Mouse (Mus musculus): ENCODE results near the gene Hist1h2ao. TPM values are rescaled to one million over a fixed set of nuclear protein-coding genes. Genes with fewer than 3 reads are reported as not detected.
A peak's percentile ranks its signal among the peaks of the same experiment; 100 is the strongest.
"Not testable (repeated sequence)": the region's sequence is repeated elsewhere in the genome, so short reads cannot be mapped to it uniquely, and the experiment has no call there.

Gene Hist1h2ao
- 2.1 TPM in 1 of 2 replicates, not detected in the other for polyA plus RNA-seq (2014; fragmentation: Nextera tagmentation; extraction: Ambion mirVana)

DNA sequence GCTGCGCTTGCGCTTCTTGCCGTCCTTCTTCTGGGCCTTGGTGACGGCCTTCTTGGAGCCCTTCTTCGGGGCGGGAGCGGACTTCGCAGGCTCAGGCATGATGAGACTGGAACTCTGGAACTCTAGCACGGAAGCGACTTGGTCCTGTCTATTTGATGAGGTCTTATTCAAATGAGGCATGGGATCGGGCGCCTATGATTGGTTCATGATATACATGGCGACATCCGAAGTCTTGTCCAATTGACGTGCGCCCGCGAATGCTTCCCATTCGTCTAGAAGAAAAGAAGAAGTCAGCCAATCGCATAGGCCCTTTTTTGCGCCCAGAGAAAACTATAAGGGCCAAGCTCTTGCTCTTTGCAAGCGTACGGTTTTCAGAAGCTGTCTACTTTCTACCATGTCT is at the start of gene Hist1h2ao, which contains the start of gene Hist1h2bq:
TSS of gene Hist1h2ao (plus strand) at position 393 of the 400 bp plus-strand sequence.
TSS of gene Hist1h2bq (minus strand) at position 125 of the 400 bp plus-strand sequence.
- peak; percentile 98 for ATAC-seq (ENCODE audit: low FRiP score)
- H3K27me3 ChIP-seq (ENCODE audit: control insufficient read depth, insufficient read depth, low read length); H3K27ac ChIP-seq (ENCODE audit: low read depth, low read length); H3K36me3 ChIP-seq (ENCODE audit: control insufficient read depth, insufficient read depth, low read length); H3K9me3 ChIP-seq (ENCODE audit: control insufficient read depth, low read length); DNase-seq (ENCODE audit: low spot score); H3K4me3 ChIP-seq (ENCODE audit: low read depth, low read length); H3K4me1 ChIP-seq (replicated peaks; ENCODE audit: control insufficient read depth, insufficient read depth, low read length); H3K9ac ChIP-seq (ENCODE audit: low read depth, low read length); H3K4me2 ChIP-seq (replicated peaks; ENCODE audit: low read depth, low read length): not testable (repeated sequence)
- no CpG with 5 or more reads among the region's 23 CpGs for WGBS

DNA sequence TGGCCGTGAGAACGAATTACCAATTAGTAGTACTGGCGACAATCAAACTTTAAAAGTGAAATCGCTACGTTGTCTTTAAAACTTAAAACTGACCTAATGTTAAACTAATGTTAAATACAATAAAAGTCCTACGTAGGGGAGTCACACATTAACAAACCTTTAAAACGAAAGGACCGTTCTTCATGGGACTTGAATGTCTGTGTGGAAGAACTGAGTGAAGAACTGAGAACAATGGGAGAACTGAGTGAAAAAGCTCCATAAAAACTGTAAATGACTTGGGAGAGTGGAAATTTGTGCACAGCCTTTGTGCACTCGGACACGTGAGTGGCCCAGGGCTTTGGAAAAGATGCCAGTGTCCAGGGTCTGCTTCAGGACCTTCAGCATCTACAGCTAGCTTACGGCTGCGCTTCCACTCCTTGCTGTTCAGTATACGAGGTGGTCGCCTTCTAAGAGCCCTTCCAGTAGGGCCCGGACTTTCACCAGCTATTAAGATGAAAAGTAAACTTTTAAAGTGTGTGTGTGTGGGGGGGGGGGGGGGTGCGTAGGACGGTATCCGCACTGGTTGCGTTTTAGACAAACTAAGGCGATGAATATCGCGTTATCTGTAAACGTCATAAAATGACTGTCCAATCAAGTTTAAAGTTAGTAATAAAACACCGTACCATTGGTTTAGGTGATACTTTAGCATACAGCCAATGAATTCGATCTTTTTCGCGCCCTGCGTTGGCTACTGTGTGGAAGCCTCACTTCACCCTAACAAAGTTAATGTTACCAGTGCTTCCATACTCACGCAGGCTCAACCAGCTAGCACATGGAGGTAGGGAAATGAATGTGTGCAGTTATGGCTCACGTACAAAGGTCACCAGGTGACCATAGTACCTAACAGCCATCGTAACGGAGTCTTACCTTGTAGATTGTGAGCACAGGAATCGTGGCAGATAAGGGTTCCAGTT is 31.2 kb upstream of the Hist1h2ao start:
- Histone ChIP-seq H3K4me3 (ENCODE audit: low read depth, low read length) (peak overlapping the region; percentile 55), H3K4me1 (replicated peaks; ENCODE audit: control insufficient read depth, insufficient read depth, low read length) (no peaks in the 10 kb centered on the region), H3K9me3 (ENCODE audit: control insufficient read depth, low read length) (no peaks in the 10 kb centered on the region), H3K27me3 (ENCODE audit: control insufficient read depth, insufficient read depth, low read length) (no peaks in the 10 kb centered on the region), H3K9ac (ENCODE audit: low read depth, low read length) (peak overlapping the region; percentile 79), H3K27ac (ENCODE audit: low read depth, low read length) (peak overlapping the region; percentile 95), H3K4me2 (replicated peaks; ENCODE audit: low read depth, low read length) (peak overlapping the region; percentile 84), H3K36me3 (ENCODE audit: control insufficient read depth, insufficient read depth, low read length) (no peaks in the 10 kb centered on the region)
- 5% methylated on average over 33 of the region's 33 CpGs for WGBS
- ATAC-seq (ENCODE audit: low FRiP score) (peak; percentile 87), DNase-seq (ENCODE audit: low spot score) (peak; percentile 85)

DNA sequence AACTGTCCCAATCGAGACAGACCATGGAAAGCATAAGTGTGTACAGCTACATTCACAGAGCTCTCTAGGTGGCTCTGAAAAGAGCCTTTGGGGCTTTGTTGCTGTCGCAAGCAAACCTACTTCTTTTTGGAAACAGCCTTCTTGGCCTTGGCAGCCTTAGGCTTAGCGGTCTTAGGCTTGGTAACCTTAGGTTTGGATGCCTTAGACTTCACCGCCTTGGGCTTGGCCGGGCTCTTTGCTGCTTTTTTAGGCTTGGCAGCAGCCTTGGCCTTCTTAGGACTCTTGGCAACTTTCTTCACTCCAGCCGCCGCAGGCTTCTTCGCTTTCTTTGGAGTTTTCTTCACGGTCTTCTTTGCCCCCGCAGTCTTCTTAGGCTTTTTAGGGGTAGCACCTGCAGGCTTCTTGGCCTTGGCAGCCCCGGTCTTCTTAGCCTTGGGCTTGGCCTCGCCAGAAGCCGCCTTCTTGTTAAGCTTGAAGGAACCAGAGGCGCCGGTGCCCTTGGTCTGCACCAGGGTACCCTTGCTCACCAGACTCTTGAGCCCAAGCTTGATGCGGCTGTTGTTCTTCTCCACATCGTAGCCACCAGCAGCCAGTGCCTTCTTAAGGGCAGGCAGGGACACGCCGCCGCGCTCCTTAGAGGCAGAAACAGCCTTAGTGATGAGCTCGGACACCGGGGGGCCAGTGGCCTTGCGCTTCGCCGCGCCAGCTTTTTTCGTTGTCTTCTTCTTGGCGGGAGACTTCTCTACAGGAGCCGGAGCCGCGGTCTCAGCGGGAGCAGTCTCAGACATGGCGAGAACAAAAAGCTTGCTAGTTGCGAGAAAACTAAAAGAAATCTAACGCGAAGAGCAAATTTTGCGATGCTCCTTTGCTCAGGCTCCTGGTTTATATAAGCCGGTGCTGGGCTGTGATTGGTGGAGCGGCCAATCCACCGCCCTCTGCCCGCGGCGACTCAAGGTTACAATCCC is 30.2 kb upstream of the Hist1h2ao start, which contains the start of gene Hist1h1b:
TSS of gene Hist1h1b (minus strand) at position 859 of the 965 bp plus-strand sequence.
- Histone ChIP-seq H3K4me1 (replicated peaks; ENCODE audit: control insufficient read depth, insufficient read depth, low read length) (no peaks in the 10 kb centered on the region), H3K36me3 (ENCODE audit: control insufficient read depth, insufficient read depth, low read length) (no peaks in the 10 kb centered on the region), H3K4me3 (ENCODE audit: low read depth, low read length) (peak within 1 kb of the TSS; percentile 55), H3K9me3 (ENCODE audit: control insufficient read depth, low read length) (no peaks in the 10 kb centered on the region), H3K27ac (ENCODE audit: low read depth, low read length) (peak within 1 kb of the TSS; percentile 95), H3K9ac (ENCODE audit: low read depth, low read length) (peak within 1 kb of the TSS; percentile 79), H3K27me3 (ENCODE audit: control insufficient read depth, insufficient read depth, low read length) (no peaks in the 10 kb centered on the region), H3K4me2 (replicated peaks; ENCODE audit: low read depth, low read length) (peak within 1 kb of the TSS; percentile 84)
- DNase-seq (ENCODE audit: low spot score): peak; percentile 80
- WGBS: under 1% methylated on average over 44 of the region's 44 CpGs
- ATAC-seq (ENCODE audit: low FRiP score): peak; percentile 53

DNA sequence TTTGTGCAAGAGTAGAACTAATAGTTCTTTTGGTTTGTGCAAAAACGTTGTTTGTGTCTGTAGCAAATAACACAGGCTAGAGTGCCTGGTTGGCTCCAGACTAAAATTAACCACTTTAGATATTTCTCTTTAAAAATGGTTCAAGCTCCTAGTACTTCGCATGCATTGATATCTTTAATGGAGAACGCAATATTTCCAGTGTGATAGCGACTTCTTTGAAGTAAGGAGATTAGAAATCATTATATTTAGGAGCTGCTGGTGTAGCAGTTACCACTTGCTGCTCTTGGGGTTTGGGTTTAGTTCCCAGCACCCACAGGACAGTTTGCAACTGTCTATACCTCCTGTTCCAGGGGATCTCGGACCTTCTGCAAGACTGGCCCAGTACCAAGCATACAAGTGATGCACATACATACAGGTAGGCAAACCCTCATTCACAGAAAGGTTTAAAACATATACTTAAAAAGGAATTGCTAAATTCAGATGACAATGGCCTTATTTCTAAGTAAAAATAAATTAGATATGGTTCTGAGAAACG is 29.2 kb upstream of the Hist1h2ao start:
- Histone ChIP-seq H3K9me3 (ENCODE audit: control insufficient read depth, low read length) (no peaks in the 10 kb centered on the region), H3K4me3 (ENCODE audit: low read depth, low read length) (no peak overlapping the region), H3K4me2 (replicated peaks; ENCODE audit: low read depth, low read length) (peak overlapping the region; percentile 84), H3K4me1 (replicated peaks; ENCODE audit: control insufficient read depth, insufficient read depth, low read length) (0 out of 2 replicates have a peak, but pooled peaks cover 2% of the 10 kb centered on the region), H3K9ac (ENCODE audit: low read depth, low read length) (no peak overlapping the region), H3K27ac (ENCODE audit: low read depth, low read length) (peak overlapping the region; percentile 44; the same call in 1 of the 2 replicates), H3K36me3 (ENCODE audit: control insufficient read depth, insufficient read depth, low read length) (no peaks in the 10 kb centered on the region), H3K27me3 (ENCODE audit: control insufficient read depth, insufficient read depth, low read length) (no peaks in the 10 kb centered on the region)
- no peak for ATAC-seq (ENCODE audit: low FRiP score)
- 45% methylated on average over 6 of the region's 6 CpGs for WGBS
- DNase-seq (ENCODE audit: low spot score): peak; percentile 27

DNA sequence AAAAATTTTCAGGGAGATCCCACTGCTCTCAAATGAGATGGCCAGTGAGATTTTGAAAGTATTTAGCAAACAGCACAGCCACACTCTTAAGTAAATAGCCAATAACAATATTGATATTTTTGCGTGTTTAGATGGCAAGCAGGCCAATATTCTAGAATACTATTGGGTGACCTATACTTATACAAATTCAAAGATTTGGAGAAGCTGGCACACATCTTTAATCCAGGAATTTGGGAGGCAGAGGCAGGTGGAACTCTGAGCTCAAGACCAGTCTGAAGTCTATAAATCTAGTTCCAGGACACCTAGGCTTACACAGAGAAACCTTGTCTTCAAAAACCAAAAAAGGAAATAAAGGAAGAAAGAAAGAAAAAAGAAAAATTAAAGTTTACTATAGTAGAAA is 28.6 kb upstream of the Hist1h2ao start:
- peak; percentile 14 for DNase-seq (ENCODE audit: low spot score)
- Histone ChIP-seq H3K9ac (ENCODE audit: low read depth, low read length) (no peak overlapping the region), H3K27ac (ENCODE audit: low read depth, low read length) (no peak overlapping the region), H3K9me3 (ENCODE audit: control insufficient read depth, low read length) (no peaks in the 10 kb centered on the region), H3K4me1 (replicated peaks; ENCODE audit: control insufficient read depth, insufficient read depth, low read length) (0 out of 2 replicates have a peak, but pooled peaks cover 3% of the 10 kb centered on the region), H3K4me3 (ENCODE audit: low read depth, low read length) (no peak overlapping the region), H3K36me3 (ENCODE audit: control insufficient read depth, insufficient read depth, low read length) (no peaks in the 10 kb centered on the region), H3K4me2 (replicated peaks; ENCODE audit: low read depth, low read length) (no peak overlapping the region), H3K27me3 (ENCODE audit: control insufficient read depth, insufficient read depth, low read length) (no peaks in the 10 kb centered on the region)
- 93% methylated on average over 1 of the region's 1 CpGs for WGBS
- ATAC-seq (ENCODE audit: low FRiP score): no peak

DNA sequence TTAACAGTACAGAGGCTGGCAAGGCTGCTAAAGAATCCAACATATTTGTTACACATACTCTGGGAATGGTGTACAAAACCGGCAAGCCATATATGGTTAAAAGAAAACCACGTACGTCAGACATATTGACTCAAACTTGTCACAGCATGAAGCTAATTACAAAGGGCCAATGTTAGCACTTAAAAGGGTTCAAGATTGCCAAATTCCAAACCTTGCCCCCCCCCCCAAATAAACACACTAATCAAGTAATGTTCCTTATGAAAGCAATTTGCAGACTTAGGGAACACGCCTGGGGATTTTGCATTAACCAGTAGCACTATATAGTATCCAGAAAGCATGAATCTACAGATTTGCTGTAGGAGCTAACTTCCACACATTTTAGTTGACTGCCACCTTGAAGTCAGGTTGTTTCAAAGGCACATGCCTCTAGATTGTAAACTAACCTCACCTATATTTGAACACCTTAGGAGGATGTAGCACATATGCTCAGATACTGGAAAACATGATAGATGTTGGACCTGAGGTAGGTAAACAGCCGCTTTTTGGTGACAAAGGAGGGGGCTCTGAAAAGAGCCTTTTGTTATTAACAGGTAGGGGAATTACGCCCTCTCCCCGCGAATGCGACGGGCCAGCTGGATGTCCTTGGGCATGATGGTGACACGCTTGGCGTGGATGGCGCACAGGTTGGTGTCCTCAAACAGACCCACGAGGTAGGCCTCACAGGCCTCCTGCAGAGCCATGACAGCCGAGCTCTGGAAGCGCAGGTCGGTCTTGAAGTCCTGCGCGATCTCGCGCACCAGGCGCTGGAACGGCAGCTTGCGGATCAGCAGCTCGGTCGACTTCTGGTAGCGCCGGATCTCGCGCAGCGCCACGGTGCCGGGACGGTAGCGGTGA is 27.7 kb upstream of the Hist1h2ao start:
- not testable (repeated sequence) for H3K27me3 ChIP-seq (ENCODE audit: control insufficient read depth, insufficient read depth, low read length); H3K4me1 ChIP-seq (replicated peaks; ENCODE audit: control insufficient read depth, insufficient read depth, low read length); ATAC-seq (ENCODE audit: low FRiP score); H3K9me3 ChIP-seq (ENCODE audit: control insufficient read depth, low read length); H3K36me3 ChIP-seq (ENCODE audit: control insufficient read depth, insufficient read depth, low read length)
- peak; percentile 62 for DNase-seq (ENCODE audit: low spot score)
- WGBS: under 1% methylated on average over 16 of the region's 35 CpGs
- H3K9ac ChIP-seq (ENCODE audit: low read depth, low read length): peak overlapping the region; percentile 64
- peak overlapping the region; percentile 73 for H3K27ac ChIP-seq (ENCODE audit: low read depth, low read length)
- peak overlapping the region; percentile 35 for H3K4me3 ChIP-seq (ENCODE audit: low read depth, low read length)
- H3K4me2 ChIP-seq (replicated peaks; ENCODE audit: low read depth, low read length): peak overlapping the region; percentile 65

DNA sequence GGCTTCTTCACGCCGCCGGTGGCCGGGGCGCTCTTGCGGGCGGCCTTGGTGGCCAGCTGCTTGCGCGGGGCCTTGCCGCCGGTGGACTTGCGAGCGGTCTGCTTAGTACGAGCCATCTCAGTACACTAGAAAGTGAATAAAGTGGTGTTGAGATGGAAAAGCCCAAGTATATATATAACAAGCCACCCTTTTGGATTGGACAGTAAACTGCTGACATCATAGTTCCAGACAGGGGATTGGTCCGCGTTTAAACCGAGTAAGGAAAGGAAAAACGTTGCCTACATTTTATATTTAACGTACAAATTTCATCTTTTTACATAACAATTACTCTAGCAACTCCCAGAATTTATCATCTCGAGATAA is 27.0 kb upstream of the Hist1h2ao start, which contains the start of gene Hist1h3i:
TSS of gene Hist1h3i (minus strand) at position 116 of the 363 bp plus-strand sequence.
- Histone ChIP-seq H3K27me3 (ENCODE audit: control insufficient read depth, insufficient read depth, low read length) (no peaks in the 10 kb centered on the region), H3K4me1 (replicated peaks; ENCODE audit: control insufficient read depth, insufficient read depth, low read length) (0 out of 2 replicates have a peak, but pooled peaks cover 5% of the 10 kb centered on the region), H3K4me2 (replicated peaks; ENCODE audit: low read depth, low read length) (peak within 1 kb of the TSS; percentile 65), H3K9me3 (ENCODE audit: control insufficient read depth, low read length) (no peaks in the 10 kb centered on the region), H3K9ac (ENCODE audit: low read depth, low read length) (peak within 1 kb of the TSS; percentile 64), H3K4me3 (ENCODE audit: low read depth, low read length) (peak within 1 kb of the TSS; percentile 35), H3K27ac (ENCODE audit: low read depth, low read length) (peak within 1 kb of the TSS; percentile 77), H3K36me3 (ENCODE audit: control insufficient read depth, insufficient read depth, low read length) (no peaks in the 10 kb centered on the region)
- DNase-seq (ENCODE audit: low spot score): peak; percentile 76
- WGBS: under 1% methylated on average over 13 of the region's 20 CpGs
- ATAC-seq (ENCODE audit: low FRiP score): peak; percentile 69
